Mouse (Mus musculus): ENCODE measurements around the gene Rilpl1. TPM values are rescaled to one million over a fixed set of nuclear protein-coding genes. Genes with fewer than 3 reads are reported as not detected.
A peak's percentile ranks its signal among the peaks of the same experiment; 100 is the strongest.

The Rilpl1 gene
- total RNA-seq, 2 experiments from 2014 or later, result 18.2 to 23.4 TPM

- no peak for DNase-seq
Observed at GRCm38 (mm10) chr5:124493455-124493854, 37.7 kb downstream of the Rilpl1 start.

GRCm38 (mm10) chr5:124492618-124493017 is 38.6 kb downstream of the Rilpl1 start:
- DNase-seq, result no peak

DNA sequence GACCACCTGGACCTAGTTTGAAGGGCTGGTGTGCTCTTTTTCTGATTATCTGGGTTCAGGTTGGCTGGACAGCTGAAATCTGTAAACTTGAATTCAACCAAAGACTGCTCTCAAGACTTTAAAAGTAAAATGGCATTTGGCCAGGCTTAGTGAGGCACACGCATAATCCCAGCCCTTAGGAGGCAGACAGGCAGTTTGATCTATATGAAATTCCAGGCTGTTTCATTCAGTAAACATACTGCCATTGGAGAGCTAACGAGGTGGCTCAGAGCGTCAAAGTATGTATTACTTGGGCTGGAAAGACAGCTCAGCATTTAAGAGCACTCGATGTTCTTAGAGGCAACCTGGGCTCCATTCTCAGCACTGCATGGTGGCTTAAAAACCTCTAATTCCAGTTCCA is 39.5 kb downstream of the Rilpl1 start:
- DNase-seq, result no peak

GRCm38 (mm10) chr5:124488885-124489284 is 42.3 kb downstream of the Rilpl1 start:
- DNase-seq, result no peak

- DNase-seq, result no peak
Observed at GRCm38 (mm10) chr5:124485654-124486053, 45.5 kb downstream of the Rilpl1 start.

GRCm38 (mm10) chr5:124483655-124484396 is 47.4 kb downstream of the Rilpl1 start:
- peak; percentile 31 for DNase-seq

GRCm38 (mm10) chr5:124482966-124483654 is 48.1 kb downstream of the Rilpl1 start, which contains the start of gene Snrnp35:
TSS of gene Snrnp35 (plus strand) at chr5:124483134.
- peak; percentile 95 for DNase-seq

DNA sequence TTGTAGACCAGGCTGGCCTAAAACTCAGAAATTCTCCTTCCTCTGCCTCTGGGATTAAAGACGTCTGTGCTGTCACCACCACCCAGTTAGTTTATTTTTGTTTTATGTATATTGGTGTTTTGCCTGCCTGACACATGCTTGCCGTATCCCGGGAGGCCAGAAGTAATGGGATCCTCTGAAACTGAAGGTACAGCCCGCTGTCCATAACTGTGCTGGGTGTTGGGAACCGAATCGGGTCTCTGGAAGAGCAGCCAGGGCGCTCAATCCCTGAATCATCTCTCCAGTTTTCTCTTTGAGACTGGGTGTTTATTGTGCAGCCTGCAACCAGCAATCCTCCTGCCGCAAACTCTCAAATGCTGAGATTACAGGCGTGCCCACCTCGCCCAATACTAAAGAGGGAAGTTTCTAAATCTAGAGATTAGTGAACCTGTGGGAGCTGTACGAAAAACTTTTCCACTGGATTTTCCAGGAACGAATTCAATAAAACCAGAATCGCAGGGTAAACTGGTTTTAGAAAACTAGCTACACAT is 48.7 kb downstream of the Rilpl1 start:
- peak; percentile 48 for DNase-seq

DNA sequence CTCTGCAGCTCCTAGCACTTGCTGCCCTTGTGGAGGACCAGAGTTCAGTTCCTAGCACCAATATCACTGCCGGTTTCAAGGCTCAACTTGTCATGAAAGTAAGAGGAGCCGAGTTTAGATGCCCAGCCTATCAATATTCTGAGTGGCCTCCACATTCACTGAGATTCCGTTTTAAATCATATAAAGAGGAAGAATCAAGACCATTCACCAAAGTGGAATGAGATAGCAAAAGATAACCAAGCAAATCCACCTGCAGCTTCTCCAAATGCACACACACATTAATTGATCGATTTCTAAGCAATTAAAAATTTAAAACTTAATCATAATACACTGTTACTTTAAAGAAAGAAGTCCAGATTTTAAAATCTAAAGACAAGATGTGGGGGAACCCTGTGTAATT is 49.5 kb downstream of the Rilpl1 start:
- no peak for DNase-seq

DNA sequence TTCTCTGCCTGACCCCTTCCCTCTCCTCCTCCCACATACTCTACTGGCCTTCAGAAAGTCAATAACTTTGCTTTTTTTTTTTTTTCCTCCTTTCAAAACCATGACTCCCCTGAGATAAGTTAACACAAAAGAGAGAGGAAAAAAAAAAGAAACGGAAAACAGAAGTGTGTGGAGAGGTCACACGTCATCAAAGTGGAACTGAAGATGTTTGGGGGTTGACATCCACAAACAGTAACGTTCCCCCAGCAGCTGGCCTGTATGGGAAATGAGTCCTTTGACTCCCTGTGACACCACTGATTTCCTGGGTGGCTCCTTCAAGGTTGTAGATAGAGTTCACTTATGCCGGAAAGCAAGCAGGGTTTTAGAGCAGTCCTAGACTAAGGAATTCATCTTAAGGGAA is 51.1 kb downstream of the Rilpl1 start:
- no peak for DNase-seq

GRCm38 (mm10) chr5:124478873-124479204 is 52.4 kb downstream of the Rilpl1 start:
- DNase-seq, result no peak

DNA sequence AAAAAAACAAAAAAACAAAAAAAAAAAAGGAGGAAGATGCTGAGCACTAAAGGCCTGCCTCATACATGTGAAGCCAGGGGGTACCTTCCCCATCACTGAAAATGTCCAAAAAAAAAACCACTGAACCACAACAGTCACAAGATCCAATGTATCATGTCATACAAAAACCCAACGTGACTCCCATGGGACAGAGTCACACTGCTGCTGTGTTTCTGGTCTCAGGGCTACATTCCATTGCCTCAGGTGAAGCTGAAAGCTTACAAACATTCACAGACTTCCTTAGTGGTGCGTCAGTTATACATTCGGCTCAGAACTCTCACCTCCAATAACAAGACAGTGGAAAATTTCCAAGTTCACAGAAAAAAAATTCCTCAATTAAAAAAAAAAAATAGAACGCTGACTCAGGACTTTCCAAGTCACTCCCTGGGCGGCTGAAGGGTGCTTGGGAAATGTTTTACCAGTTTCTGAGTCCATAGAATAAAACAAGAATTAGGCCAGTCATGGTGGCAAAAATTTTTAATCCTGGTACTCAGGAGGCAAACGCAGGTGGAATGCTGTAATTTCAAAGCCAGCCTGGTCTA is 60.5 kb downstream of the Rilpl1 start:
- no peak for DNase-seq

DNA sequence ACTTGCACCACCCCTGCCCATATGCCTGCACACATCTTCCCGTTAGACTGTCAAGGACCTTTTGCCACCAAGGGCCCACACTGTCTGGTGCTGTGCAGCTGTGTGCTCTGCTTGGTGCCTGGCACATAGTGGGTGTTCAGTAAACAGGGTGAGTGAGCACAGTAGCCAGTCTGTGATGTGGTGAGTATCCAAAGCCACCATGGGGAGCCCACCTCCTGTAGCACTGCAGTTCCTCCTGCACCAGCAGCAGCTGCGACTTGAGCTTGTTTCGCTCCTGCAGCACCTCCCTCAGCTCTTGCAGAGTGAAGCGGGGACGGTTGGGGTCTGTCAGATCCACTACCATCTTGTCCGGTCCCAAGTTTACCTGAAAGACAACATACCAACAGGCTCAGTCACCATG is 61.7 kb downstream of the Rilpl1 start:
- no peak for DNase-seq

GRCm38 (mm10) chr5:124468365-124468764 is 62.8 kb downstream of the Rilpl1 start:
- DNase-seq, result no peak

DNA sequence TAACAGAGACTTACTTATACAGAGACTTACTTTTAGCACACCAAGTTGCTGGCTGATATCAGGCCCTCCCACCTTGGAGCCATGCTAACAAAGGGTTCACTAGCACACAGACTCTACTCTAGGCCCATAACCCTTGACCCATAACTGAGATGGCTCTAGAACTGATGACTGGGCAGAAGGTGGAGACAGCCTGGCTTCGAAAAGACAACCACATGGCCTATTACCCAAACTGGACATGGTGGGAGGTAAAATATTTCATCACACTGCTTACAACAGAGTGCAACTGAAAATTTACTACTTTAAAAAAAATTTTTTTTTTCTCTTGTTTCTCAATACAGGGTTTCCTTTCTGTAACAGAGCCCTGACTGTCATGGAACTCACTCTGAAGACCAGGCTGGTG is 63.4 kb downstream of the Rilpl1 start:
- no peak for DNase-seq

- DNase-seq, result no peak
Observed at GRCm38 (mm10) chr5:124464905-124465304, 66.3 kb downstream of the Rilpl1 start.

- no peak for DNase-seq
Observed at GRCm38 (mm10) chr5:124463462-124463861, 67.7 kb downstream of the Rilpl1 start.

GRCm38 (mm10) chr5:124462297-124463025 is 68.7 kb downstream of the Rilpl1 start:
- DNase-seq, result no peak

GRCm38 (mm10) chr5:124460922-124461321 is 70.3 kb downstream of the Rilpl1 start:
- peak; percentile 59 for DNase-seq

- no peak for DNase-seq
Observed at GRCm38 (mm10) chr5:124456762-124457161, 74.4 kb downstream of the Rilpl1 start.

GRCm38 (mm10) chr5:124454082-124454419 is 77.1 kb downstream of the Rilpl1 start:
- no peak for DNase-seq

DNA sequence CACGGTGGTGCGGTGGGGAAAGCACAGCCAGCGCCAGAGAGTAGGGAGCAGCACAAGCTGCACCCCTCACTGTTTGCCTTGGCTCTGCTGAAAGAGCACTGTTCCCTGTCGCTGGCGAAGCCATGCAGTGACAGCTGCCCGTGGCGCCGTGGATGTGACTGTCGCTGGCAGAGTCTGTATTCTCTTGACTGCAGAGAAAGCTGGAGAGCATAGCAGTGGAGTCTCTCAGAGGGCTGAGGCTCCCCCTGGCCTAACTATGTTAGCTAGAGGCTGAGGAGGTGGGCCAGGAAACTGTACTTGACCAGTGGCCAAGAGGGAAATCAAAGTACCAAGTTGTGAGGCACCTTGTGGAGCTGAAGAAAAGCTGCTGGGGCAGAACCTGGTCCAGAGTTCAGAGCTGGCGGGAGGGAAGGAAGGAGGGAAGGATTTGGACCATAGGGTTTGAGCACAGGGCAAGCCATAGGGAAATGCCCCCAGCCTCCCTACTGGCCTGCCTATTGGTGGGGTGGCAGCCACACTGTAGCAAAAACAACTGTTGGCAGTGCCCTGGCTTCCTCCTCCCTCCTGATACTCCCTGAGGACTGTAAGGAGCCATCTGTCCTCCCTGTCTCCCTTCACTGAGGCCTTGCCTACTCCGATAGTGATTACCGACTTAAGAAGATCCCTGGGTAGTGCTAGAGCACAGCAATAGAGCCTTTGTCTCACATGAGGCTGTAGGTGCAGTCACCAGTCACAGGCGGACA is 77.7 kb downstream of the Rilpl1 start:
- DNase-seq, result no peak

Measured in adrenal gland, postnatal 10 days (tissue).